Mouse (Mus musculus): ENCODE results near the gene Phospho2. TPM values are rescaled to one million over a fixed set of nuclear protein-coding genes. Genes with fewer than 3 reads are reported as not detected.
"Not testable (repeated sequence)": the region's sequence is repeated elsewhere in the genome, so short reads cannot be mapped to it uniquely, and the experiment has no call there.

The Phospho2 gene
- 10 to 100 TPM; 23.0 to 24.7 TPM for total RNA-seq (2021)

DNA sequence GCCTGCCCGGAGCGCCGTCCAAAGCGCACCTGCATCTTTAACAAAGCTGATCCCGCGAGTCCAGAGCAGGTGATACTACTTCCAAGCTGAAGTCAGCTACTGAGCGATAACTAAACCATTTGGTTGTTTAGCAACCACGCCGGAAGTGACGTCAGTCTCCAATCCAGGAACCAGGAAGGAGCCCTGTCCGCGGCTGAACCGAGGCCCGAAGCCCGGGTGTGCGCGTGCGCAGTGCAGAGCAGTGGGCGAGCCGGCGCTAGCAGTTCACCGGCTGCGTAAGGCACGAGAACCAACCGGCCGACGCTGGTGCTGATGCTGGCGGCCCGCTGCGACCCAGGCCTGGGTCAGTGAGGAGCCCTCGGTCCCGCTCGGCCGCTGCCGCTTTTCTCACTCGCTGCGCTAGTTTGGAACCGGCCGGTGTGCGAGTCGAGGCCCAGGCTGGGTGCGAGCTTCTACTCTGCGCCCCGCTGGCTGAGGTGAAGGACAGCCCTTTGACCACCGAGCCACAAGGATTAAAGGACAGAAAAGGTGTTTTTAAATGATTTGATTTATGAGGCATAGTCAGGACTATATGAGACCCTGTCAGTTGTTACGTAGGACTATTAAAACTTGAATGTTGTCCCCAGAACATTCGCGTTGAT lies at the start of gene Phospho2, which contains the start of gene Ccdc173:
Gene Phospho2 (plus strand): TSS at position 195 of the 641 bp plus-strand sequence.
Gene Ccdc173 (minus strand): TSS at position 147 of the 641 bp plus-strand sequence.
- DNase-seq (ENCODE audit: low spot score in 2 of 2) = peak; percentile 99
- intact Hi-C loops (cut with DNase I) = loop anchor here (5.0 kb wide), 1 partner anchor 67 kb away; the partner anchor contains the start of gene Ppig

DNA sequence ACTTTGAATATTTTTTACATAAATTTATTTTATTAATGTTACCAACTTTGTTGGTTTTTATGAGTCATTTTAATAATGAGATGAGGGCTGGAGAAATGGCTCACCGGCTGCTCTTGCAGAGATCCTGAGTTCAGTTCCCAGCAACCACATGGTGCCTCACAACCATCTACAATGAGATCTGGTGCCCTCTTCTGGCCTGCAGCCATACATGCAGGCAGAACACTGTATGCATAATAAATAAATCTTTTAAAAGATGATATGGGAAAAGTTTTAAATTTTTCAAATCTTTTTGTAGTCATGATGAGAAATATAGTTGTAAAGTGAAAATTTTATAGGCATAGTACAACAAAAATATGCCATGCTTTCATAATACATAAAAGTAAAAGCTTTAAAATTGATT lies 44.3 kb upstream of the Phospho2 start:
- DNase-seq (ENCODE audit: low spot score in 2 of 2) = no peak
- intact Hi-C loops (cut with DNase I) = no loop called here

- intact Hi-C loops (cut with DNase I) = no loop called here
- no peak for DNase-seq (ENCODE audit: low spot score in 2 of 2)
These were observed 28.4 kb upstream of the Phospho2 start for GRCm38 (mm10) chr2:69760980-69761379.

- no peak for DNase-seq (ENCODE audit: low spot score in 2 of 2)
- intact Hi-C loops (cut with DNase I) = no loop called here
These were observed 26.1 kb upstream of the Phospho2 start for GRCm38 (mm10) chr2:69763340-69763739.

DNA sequence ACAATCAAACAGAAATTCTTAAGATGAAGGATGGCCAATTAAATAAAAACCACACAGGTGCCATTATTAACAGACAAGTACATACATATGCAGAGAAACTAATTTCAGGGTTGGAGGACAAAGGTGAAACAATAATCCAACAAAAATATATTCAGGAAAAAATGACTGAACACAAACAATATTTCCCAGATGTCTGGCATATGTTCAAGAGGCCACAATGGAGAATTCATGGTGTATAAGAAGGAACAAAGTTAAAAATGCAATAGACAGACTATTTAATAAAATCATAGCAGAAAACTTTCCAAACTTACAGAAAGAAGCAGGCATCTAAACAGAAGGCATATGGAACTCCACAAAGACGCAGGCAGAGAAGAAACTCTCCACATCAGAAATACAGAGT lies 24.7 kb upstream of the Phospho2 start:
- intact Hi-C loops (cut with DNase I) = no loop called here
- no peak for DNase-seq (ENCODE audit: low spot score in 2 of 2)

DNA sequence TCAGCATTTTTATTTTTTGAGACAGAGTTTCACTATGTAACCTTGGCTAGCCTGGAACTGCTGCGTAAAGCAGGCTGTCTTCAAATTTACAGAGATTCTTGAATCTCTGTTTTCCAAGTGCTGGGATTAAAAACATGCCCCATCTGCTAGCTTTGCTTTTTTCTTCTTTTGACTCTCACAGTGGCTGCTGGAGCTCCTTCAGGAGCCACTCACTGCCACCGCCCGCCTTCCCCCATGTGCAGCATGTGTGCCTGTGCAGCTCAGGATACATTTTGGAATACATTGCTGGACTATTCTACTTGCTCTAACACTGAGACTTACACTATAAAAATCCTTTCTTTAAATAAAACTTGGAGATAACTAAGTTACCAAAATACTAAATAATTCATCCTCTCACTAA lies 16.1 kb upstream of the Phospho2 start:
- DNase-seq (ENCODE audit: low spot score in 2 of 2) = peak in 1 of 2 experiments; percentile 83

GRCm38 (mm10) chr2:69777985-69778835 lies 11.2 kb upstream of the Phospho2 start:
- intact Hi-C loops (cut with DNase I) = no loop called here
- peak in 1 of 2 experiments; percentile 77 for DNase-seq (ENCODE audit: low spot score in 2 of 2)

More for the DNA sequence above, 16.1 kb upstream of the Phospho2 start:
- intact Hi-C loops (cut with DNase I) = no loop called here

DNA sequence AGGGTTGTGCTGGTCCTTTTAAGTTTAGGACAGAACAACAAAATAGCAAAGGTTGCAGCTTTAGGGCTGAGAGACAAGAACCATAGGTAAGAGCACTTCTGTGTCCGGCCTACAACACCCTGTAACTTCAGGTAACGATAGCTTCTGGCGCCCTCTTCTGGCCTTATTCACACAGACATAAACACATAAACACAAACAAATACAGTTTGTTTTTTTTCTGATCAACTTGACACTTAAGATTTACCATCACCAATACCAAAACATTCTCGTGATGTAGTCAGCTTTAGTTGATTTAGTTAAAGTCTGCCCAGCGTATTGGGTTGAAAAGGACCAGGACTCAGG lies 10.6 kb upstream of the Phospho2 start:
- intact Hi-C loops (cut with DNase I) = no loop called here
- DNase-seq (ENCODE audit: low spot score in 2 of 2) = no peak

GRCm38 (mm10) chr2:69788974-69789373 lies 449 bp upstream of the Phospho2 start:
- no peak for DNase-seq (ENCODE audit: low spot score in 2 of 2)
- intact Hi-C loops (cut with DNase I) = no loop called here

DNA sequence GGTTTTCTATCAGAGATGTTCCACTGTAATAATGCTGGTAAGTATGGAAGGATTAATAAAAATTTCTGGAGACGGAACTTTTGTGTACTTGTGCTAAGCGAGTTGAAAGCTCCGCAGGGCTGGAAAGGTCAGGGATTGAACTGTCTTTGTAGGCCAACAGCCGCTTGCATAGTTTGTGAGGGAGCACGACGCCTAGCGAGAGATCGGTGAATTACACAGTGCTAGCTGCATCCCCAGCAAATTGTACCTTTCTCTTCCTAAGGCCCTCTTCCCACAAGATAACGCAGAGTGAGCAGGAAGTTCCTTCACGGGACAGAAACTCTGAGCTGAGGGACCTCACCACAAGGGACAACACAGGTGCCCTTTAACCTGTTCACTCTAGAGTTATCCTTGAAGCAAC lies 862 bp downstream of the Phospho2 start:
- intact Hi-C loops (cut with DNase I) = loop anchor here (5.0 kb wide), 1 partner anchor 68 kb away; the partner anchor contains the start of gene Ppig
- DNase-seq (ENCODE audit: low spot score in 2 of 2) = peak; percentile 86 to 89

DNA sequence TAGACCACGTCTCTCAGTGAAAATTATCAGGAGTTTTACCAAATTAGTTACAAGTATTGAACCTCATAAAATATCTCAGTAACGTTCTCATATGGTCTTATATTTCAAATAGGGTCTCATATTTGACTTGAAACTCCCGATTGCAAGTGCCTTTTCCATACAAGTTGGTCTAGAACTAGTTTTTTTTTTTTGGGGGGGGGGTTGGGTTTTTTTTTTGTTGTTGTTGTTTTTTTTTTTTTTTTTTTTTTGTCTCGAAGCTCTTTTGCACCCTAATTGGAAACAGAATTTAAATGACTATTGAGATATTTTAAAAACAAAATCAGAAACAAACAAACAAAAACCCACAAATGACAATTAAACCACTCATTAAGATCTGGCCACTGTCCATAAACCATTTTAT lies 1.3 kb downstream of the Phospho2 start:
- DNase-seq (ENCODE audit: low spot score in 2 of 2) = no peak
- intact Hi-C loops (cut with DNase I) = loop anchor here (5.0 kb wide), 1 partner anchor 68 kb away; the partner anchor contains the start of gene Ppig

DNA sequence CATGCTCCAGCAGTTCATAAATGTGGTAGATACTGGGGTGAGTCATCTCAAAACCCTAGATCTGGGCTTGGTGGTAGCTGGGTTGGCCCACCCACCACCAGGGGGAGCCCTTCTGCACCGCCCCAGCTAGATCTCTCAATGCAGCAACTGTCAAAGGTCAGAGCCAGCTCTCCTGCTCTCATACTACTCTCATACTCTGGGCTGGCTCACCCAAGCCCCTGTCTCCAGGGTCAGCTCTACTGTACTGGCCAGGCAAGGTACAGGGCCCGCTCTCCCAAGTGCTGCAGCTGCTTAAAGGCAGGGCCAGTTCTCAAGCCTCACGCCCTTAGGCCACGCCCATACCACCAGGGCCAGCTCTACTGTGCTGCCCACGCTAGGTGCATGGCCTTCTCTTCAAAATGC lies 13.5 kb downstream of the Phospho2 start:
- peak; percentile 30 to 35 for DNase-seq (ENCODE audit: low spot score in 2 of 2)
- intact Hi-C loops (cut with DNase I) = no loop called here

- intact Hi-C loops (cut with DNase I) = no loop called here
- DNase-seq (ENCODE audit: low spot score in 2 of 2) = no peak
These were observed 14.3 kb downstream of the Phospho2 start for GRCm38 (mm10) chr2:69803756-69804155.

DNA sequence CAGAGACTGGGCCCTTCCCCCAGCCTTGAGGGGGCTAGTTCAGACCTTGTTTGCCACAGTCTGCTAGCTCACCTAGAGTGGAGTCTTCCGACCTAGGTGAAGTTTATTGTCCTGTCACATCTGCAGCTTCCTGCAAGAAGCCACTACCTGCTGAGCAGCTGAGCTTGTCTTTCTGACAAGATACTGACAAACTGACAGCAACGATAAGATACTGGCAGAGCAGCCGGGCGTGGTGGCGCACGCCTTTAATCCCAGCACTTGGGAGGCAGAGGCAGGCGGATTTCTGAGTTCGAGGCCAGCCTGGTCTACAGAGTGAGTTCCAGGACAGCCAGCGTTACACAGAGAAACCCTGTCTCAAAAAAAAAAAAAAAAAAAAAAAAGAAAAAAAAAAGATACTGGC lies 15.2 kb downstream of the Phospho2 start:
- intact Hi-C loops (cut with DNase I); DNase-seq (ENCODE audit: low spot score in 2 of 2): not testable (repeated sequence)

GRCm38 (mm10) chr2:69810169-69810568 lies 20.7 kb downstream of the Phospho2 start:
- DNase-seq (ENCODE audit: low spot score in 2 of 2) = no peak
- intact Hi-C loops (cut with DNase I) = no loop called here

GRCm38 (mm10) chr2:69811349-69811748 lies 21.9 kb downstream of the Phospho2 start:
- DNase-seq (ENCODE audit: low spot score in 2 of 2); intact Hi-C loops (cut with DNase I): not testable (repeated sequence)

DNA sequence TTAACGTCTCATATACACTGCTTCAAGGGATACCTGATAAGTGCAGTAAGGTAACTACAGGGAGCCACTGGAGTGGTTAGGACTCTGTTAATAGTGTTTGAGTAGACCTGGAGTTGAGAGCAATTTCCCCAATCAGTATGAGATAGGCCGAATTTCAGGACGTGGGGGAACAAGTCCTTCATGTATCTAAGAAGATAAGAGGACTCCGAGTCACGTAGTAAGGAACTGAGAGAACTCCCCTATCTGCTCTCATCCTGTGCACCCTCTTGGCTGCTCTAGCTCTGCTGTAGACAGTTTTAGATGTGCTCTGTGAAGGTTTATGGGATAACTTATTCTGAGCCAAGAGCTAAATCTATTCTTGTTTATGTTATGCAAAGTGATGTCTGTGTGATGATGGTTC lies 27.2 kb downstream of the Phospho2 start:
- intact Hi-C loops (cut with DNase I) = no loop called here
- peak in 1 of 2 experiments; percentile 26 for DNase-seq (ENCODE audit: low spot score in 2 of 2)

- intact Hi-C loops (cut with DNase I) = no loop called here
- no peak for DNase-seq (ENCODE audit: low spot score in 2 of 2)
These were observed 29.1 kb downstream of the Phospho2 start for GRCm38 (mm10) chr2:69818350-69819085.

DNA sequence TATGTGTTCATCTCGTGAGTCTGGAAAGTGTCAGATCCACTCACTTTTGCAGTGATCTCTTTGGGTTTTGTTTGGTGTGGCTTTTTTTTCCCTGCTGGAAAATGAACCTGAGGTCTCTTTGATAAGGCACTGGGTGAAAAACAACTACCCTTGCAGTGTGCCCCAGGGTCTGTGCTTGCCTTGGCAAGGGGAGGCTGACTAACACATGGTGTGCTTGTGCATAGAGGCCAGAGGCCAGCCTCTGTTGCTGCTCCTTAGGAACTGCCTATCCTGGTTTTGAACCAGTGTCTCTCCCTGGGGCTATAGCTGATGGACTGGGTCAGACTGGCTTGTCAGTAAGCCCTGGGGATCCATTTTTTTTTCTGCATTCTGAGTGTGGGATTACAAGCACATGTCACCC lies 30.8 kb downstream of the Phospho2 start:
- intact Hi-C loops (cut with DNase I) = no loop called here
- no peak for DNase-seq (ENCODE audit: low spot score in 2 of 2)

- intact Hi-C loops (cut with DNase I) = no loop called here
- no peak for DNase-seq (ENCODE audit: low spot score in 2 of 2)
These were observed 32.3 kb downstream of the Phospho2 start, which contains the start of gene Klhl23 for GRCm38 (mm10) chr2:69821711-69822110. Klhl23 (plus strand) TSS chr2:69821944.

All from left cerebral cortex, postnatal 25 days (tissue).